Mouse (Mus musculus) heart, adult 9 months (tissue): ENCODE data around the gene Ap1s3.
A peak's percentile ranks its signal among the peaks of the same experiment; 100 is the strongest.

Experiments
- DNase-seq, 2 experiments: peaks; one replicate each; pipeline ENCODE4 v3.0.0; 2022; ENCODE audit warnings: low spot score in 2 of 2

The Ap1s3 gene

GRCm38 (mm10) chr1:79598385-79599178 is 73.2 kb downstream of the Ap1s3 start:
- DNase-seq = no peak

GRCm38 (mm10) chr1:79592721-79593277 is 79.0 kb downstream of the Ap1s3 start:
- DNase-seq = no peak

- no peak for DNase-seq
These were observed 80.7 kb downstream of the Ap1s3 start for GRCm38 (mm10) chr1:79591091-79591490.

GRCm38 (mm10) chr1:79589971-79590763 is 81.6 kb downstream of the Ap1s3 start:
- DNase-seq = no peak

- DNase-seq = no peak
These were observed 82.3 kb downstream of the Ap1s3 start for GRCm38 (mm10) chr1:79589424-79589823.

GRCm38 (mm10) chr1:79581136-79581679 is 90.6 kb downstream of the Ap1s3 start:
- DNase-seq = peak; percentile 15 to 24

GRCm38 (mm10) chr1:79577357-79577756 is 94.4 kb downstream of the Ap1s3 start:
- no peak for DNase-seq

- no peak for DNase-seq
These were observed 99.9 kb downstream of the Ap1s3 start for GRCm38 (mm10) chr1:79571912-79572311.

GRCm38 (mm10) chr1:79571126-79571525 is 100.6 kb downstream of the Ap1s3 start:
- DNase-seq = no peak

GRCm38 (mm10) chr1:79561186-79561585 is 110.6 kb downstream of the Ap1s3 start:
- no peak for DNase-seq
